ENCODE assay signal across 9 mouse cellular contexts in genomic region chr8:110931176-110931939, GRCm38 (mm10). TPM values are rescaled to one million over a fixed set of nuclear protein-coding genes. Genes with fewer than 3 reads are reported as not detected.
DNase-seq lines count a peak whose midpoint lies in the region; ATAC-seq lines count a peak whose summit lies in the region.
"Had no signal": no experiment of that assay in that cellular context is flagged by ENCODE, and none has a peak within 500 bp of the region (broad histone marks: within the 10 kb centered on the region; RNA-seq: fewer than 3 reads in every experiment).

No protein-coding gene starts in this region.

- ATAC-seq in intestine, embryonic 14.5 days (replicated peaks; ENCODE audit: low FRiP score, low TSS enrichment, low read depth), result 0 out of 2 replicates have a peak, but pooled peaks have one; percentile 53
- no peak for ATAC-seq in intestine, embryonic 16.5 days
- ATAC-seq in granulocyte monocyte progenitor cell, adult 5-6 weeks (replicated peaks; ENCODE audit: poor library complexity, severe bottlenecking), result peak; percentile 61
- ATAC-seq in kidney, embryonic 15.5 days (replicated peaks; ENCODE audit: low FRiP score), result peak; percentile 63

- no peaks in the 10 kb centered on the region for H3K36me3 ChIP-seq in intestine, embryonic 14.5 days (ENCODE audit: control insufficient read depth, insufficient read depth, low read length)
- H3K36me3 ChIP-seq in intestine, embryonic 16.5 days (ENCODE audit: control insufficient read depth, insufficient read depth, low read length), result no peaks in the 10 kb centered on the region
- 0 out of 2 replicates have a peak, but pooled peaks cover 4% of the 10 kb centered on the region for H3K36me3 ChIP-seq in kidney, embryonic 15.5 days

- no peak for DNase-seq in intestine, embryonic 14.5 days (ENCODE audit: low spot score)
- peak; percentile 67 for DNase-seq in c-Kit-positive CD71-positive TER-119-positive erythroid progenitor cells, embryonic 14.5 days (ENCODE audit: low spot score)
- peak; percentile 86 for DNase-seq in lung, postnatal 25 days (ENCODE audit: low spot score)
- no peak for DNase-seq in thymus, adult 18-20 months
- DNase-seq in right cerebral cortex, adult 18-20 months, result no peak

- H3K9me3 ChIP-seq in intestine, embryonic 14.5 days (ENCODE audit: control insufficient read depth, low read length), result no peaks in the 10 kb centered on the region
- no peaks in the 10 kb centered on the region for H3K9me3 ChIP-seq in intestine, embryonic 16.5 days (ENCODE audit: control insufficient read depth, low read length)
- no peaks in the 10 kb centered on the region for H3K9me3 ChIP-seq in kidney, embryonic 15.5 days (replicated peaks)
- H3K9me3 ChIP-seq: embryonic facial prominence, embryonic 15.5 days had no signal

- 57% methylated on average over 12 of the region's 12 CpGs for WGBS in intestine, embryonic 14.5 days
- 65% methylated on average over 12 of the region's 12 CpGs for WGBS in intestine, embryonic 16.5 days
- WGBS in kidney, embryonic 15.5 days, result 54% methylated on average over 12 of the region's 12 CpGs

- H3K27me3 ChIP-seq in intestine, embryonic 14.5 days (replicated peaks; ENCODE audit: control insufficient read depth, insufficient read depth, low read length), result no peaks in the 10 kb centered on the region
- H3K27me3 ChIP-seq in intestine, embryonic 16.5 days (replicated peaks; ENCODE audit: control insufficient read depth, insufficient read depth, low read length), result no peaks in the 10 kb centered on the region
- no peaks in the 10 kb centered on the region for H3K27me3 ChIP-seq in kidney, embryonic 15.5 days
- H3K27me3 ChIP-seq: embryonic facial prominence, embryonic 15.5 days had no signal

- no peak overlapping the region for H3K27ac ChIP-seq in intestine, embryonic 14.5 days (ENCODE audit: low read depth)
- no peak overlapping the region for H3K27ac ChIP-seq in intestine, embryonic 16.5 days (ENCODE audit: low read length)
- peak overlapping the region; percentile 59 for H3K27ac ChIP-seq in kidney, embryonic 15.5 days
- H3K27ac ChIP-seq: embryonic facial prominence, embryonic 15.5 days had no signal

- H3K4me2 ChIP-seq in intestine, embryonic 14.5 days (ENCODE audit: low read length), result no peak overlapping the region
- H3K4me2 ChIP-seq in intestine, embryonic 16.5 days (ENCODE audit: low read depth, low read length), result no peak overlapping the region
- no peak overlapping the region for H3K4me2 ChIP-seq in kidney, embryonic 15.5 days
- H3K4me2 ChIP-seq: embryonic facial prominence, embryonic 15.5 days had no signal

- H3K9ac ChIP-seq in intestine, embryonic 14.5 days (ENCODE audit: low read length), result no peak overlapping the region
- H3K9ac ChIP-seq in intestine, embryonic 16.5 days (ENCODE audit: low read depth, low read length), result no peak overlapping the region
- no peak overlapping the region for H3K9ac ChIP-seq in kidney, embryonic 15.5 days
- H3K9ac ChIP-seq: embryonic facial prominence, embryonic 15.5 days had no signal

- H3K4me1 ChIP-seq in intestine, embryonic 14.5 days (replicated peaks; ENCODE audit: control insufficient read depth, insufficient read depth, low read length), result 0 out of 2 replicates have a peak, but pooled peaks cover 5% of the 10 kb centered on the region
- H3K4me1 ChIP-seq in intestine, embryonic 16.5 days (ENCODE audit: control insufficient read depth, insufficient read depth, low read length), result peaks cover 14% of the 10 kb centered on the region
- peaks cover 29% of the 10 kb centered on the region for H3K4me1 ChIP-seq in kidney, embryonic 15.5 days

- no peak overlapping the region for H3K4me3 ChIP-seq in intestine, embryonic 14.5 days (ENCODE audit: low read depth, low read length)
- no peak overlapping the region for H3K4me3 ChIP-seq in intestine, embryonic 16.5 days (ENCODE audit: low read length)
- H3K4me3 ChIP-seq in kidney, embryonic 15.5 days (replicated peaks), result no peak overlapping the region
- H3K4me3 ChIP-seq: embryonic facial prominence, embryonic 15.5 days had no signal

RNA-seq across cellular contexts. Expression of gene St3gal2, which starts 11.6 kb away (rescaled TPM):
- polyA plus RNA-seq in intestine, embryonic 14.5 days (2014; fragmentation: Nextera tagmentation; extraction: Ambion mirVana), result 11.6 and 13.4 TPM in 2 replicates
- polyA plus RNA-seq in intestine, embryonic 16.5 days (2015; fragmentation: Nextera tagmentation; extraction: Ambion mirVana), result 10.7 and 11.1 TPM in 2 replicates
- 8.3 and 9.4 TPM in 2 replicates for total RNA-seq in granulocyte monocyte progenitor cell, adult 5-6 weeks (2014; fragmentation: Nextera tagmentation)
- 3.3 and 4.3 TPM in 2 replicates for total RNA-seq in granulocyte monocyte progenitor cell, adult 5-6 weeks (2017)
- polyA plus RNA-seq in kidney, embryonic 15.5 days (2015; fragmentation: Nextera tagmentation; extraction: Ambion mirVana), result 25.2 and 27.4 TPM in 2 replicates

RNA-seq across cellular contexts. Expression of gene Fuk, which starts 29.1 kb away (rescaled TPM):
- 8.2 and 9.6 TPM in 2 replicates for polyA plus RNA-seq in intestine, embryonic 14.5 days (2014; fragmentation: Nextera tagmentation; extraction: Ambion mirVana)
- polyA plus RNA-seq in intestine, embryonic 16.5 days (2015; fragmentation: Nextera tagmentation; extraction: Ambion mirVana), result 13.8 and 15.1 TPM in 2 replicates
- 3.9 and 4.4 TPM in 2 replicates for total RNA-seq in granulocyte monocyte progenitor cell, adult 5-6 weeks (2014; fragmentation: Nextera tagmentation)
- 1.8 and 4.0 TPM in 2 replicates for total RNA-seq in granulocyte monocyte progenitor cell, adult 5-6 weeks (2017)
- 12.0 and 13.3 TPM in 2 replicates for polyA plus RNA-seq in kidney, embryonic 15.5 days (2015; fragmentation: Nextera tagmentation; extraction: Ambion mirVana)

Comparison
In these comparisons a context has a peak if more than half of its experiments do, and no peak if none do; other contexts are left out.
1. DNase-seq: peak in c-Kit-positive CD71-positive TER-119-positive erythroid progenitor cells, embryonic 14.5 days (single experiment) and lung, postnatal 25 days (single experiment); none in intestine, embryonic 14.5 days (single experiment), thymus, adult 18-20 months (0 of 2) and right cerebral cortex, adult 18-20 months (single experiment).